Mouse (Mus musculus) lung, postnatal 0 days (tissue): ENCODE results near the gene Blnk.

Experiments
- CTCF ChIP-seq: IDR thresholded peaks from 2 replicates; pipeline ENCODE4 v1.5.1; 2016; ENCODE audit warnings: antibody characterized with exemption, mild to moderate bottlenecking
- EP300 ChIP-seq: IDR thresholded peaks from 2 replicates; pipeline ENCODE4 v1.6.1; 2016; ENCODE audit warnings: antibody characterized with exemption, mild to moderate bottlenecking, control low read depth

- TF ChIP-seq CTCF (no peak), EP300 (no peak)
Measured at GRCm38 (mm10) chr19:41027601-41028000, 33.3 kb upstream of the Blnk start.
